Mouse (Mus musculus) limb, embryonic 13.5 days (tissue): ENCODE results near the gene Stra6. TPM values are rescaled to one million over a fixed set of nuclear protein-coding genes. Genes with fewer than 3 reads are reported as not detected.

Experiments used
- ATAC-seq: fragments of 200-750 bp; cut with Nextera tagmentation; 2 replicates; pipeline ENCODE4 v1.8.0; 2017; ENCODE audit warnings: low read depth, moderate number of reproducible peaks, moderate TSS enrichment; ENCODE audit not compliant: low FRiP score
- H3K27ac ChIP-seq: fragments of 300-500 bp; sonication (generic); 2 replicates; pipeline ENCODE4 v1.5.1; 2015; ENCODE audit warnings: inconsistent platforms, mild to moderate bottlenecking, moderate library complexity
- H3K27me3 ChIP-seq: fragments of 300-500 bp; sonication (generic); 2 replicates; pipeline ENCODE4 v1.6.1; 2015; ENCODE audit warnings: mild to moderate bottlenecking, inconsistent platforms
- H3K36me3 ChIP-seq: fragments of 300-500 bp; sonication (generic); 2 replicates; pipeline ENCODE4 v1.6.1; 2015; ENCODE audit warnings: inconsistent platforms, mild to moderate bottlenecking, moderate library complexity
- H3K4me1 ChIP-seq: fragments of 300-500 bp; sonication (generic); 2 replicates; pipeline ENCODE4 v1.6.1; 2015; ENCODE audit warnings: inconsistent platforms
- H3K4me2 ChIP-seq: fragments of 300-500 bp; sonication (generic); replicated peaks from 2 replicates; pipeline ENCODE4 v1.6.1; 2015; ENCODE audit warnings: inconsistent platforms, mild to moderate bottlenecking, moderate library complexity
- H3K4me3 ChIP-seq: fragments of 300-500 bp; sonication (generic); 2 replicates; pipeline ENCODE4 v1.5.1; 2015; ENCODE audit warnings: moderate library complexity, mild to moderate bottlenecking, inconsistent platforms
- H3K9ac ChIP-seq: fragments of 300-500 bp; sonication (generic); 2 replicates; pipeline ENCODE4 v1.6.1; 2015; ENCODE audit warnings: mild to moderate bottlenecking, inconsistent platforms
- H3K9me3 ChIP-seq: fragments of 300-500 bp; sonication (generic); 2 replicates; pipeline ENCODE4 v1.6.1; 2016; ENCODE audit warnings: inconsistent platforms
- WGBS: fragments of 180-500 bp; shearing (Covaris S2); methylation state at CpG from one replicate; pipeline ENCODE4 v1.1.7; 2015; 5-methylcytosine and 5-hydroxymethylcytosine counted together
- polyA plus RNA-seq: library from polyadenylated mRNA; unstranded; fragments of >200 nt; fragmentation: Nextera tagmentation; extraction: Ambion mirVana; gene quantifications from 2 replicates; pipeline ENCODE4 v1.2.1, GENCODE M21; 2015

The Stra6 gene
- 25.3 and 29.9 TPM in 2 replicates for polyA plus RNA-seq

- Histone ChIP-seq H3K9ac (no peak within 1 kb of the TSS), H3K27ac (no peak within 1 kb of the TSS), H3K4me1 (peaks cover 31% of the 10 kb centered on the region), H3K36me3 (no peaks in the 10 kb centered on the region), H3K27me3 (peaks cover 43% of the 10 kb centered on the region), H3K4me3 (no peak within 1 kb of the TSS), H3K9me3 (no peaks in the 10 kb centered on the region), H3K4me2 (no peak within 1 kb of the TSS)
- no peak for ATAC-seq
- 13% methylated on average over 3 of the region's 3 CpGs for WGBS
These were observed at the start of gene Stra6 for GRCm38 (mm10) chr9:58063531-58063930. Gene Stra6, plus strand, starts transcription at chr9:58063788.

GRCm38 (mm10) chr9:58014393-58015160 lies 49.0 kb upstream of the Stra6 start:
- no peak overlapping the region for H3K4me2 ChIP-seq
- H3K36me3 ChIP-seq = no peaks in the 10 kb centered on the region
- WGBS = 52% methylated on average over 8 of the region's 8 CpGs
- peaks cover 6% of the 10 kb centered on the region for H3K4me1 ChIP-seq
- H3K27ac ChIP-seq = no peak overlapping the region
- H3K9me3 ChIP-seq = no peaks in the 10 kb centered on the region
- H3K9ac ChIP-seq = no peak overlapping the region
- no peak overlapping the region for H3K4me3 ChIP-seq
- ATAC-seq = no peak
- H3K27me3 ChIP-seq = no peaks in the 10 kb centered on the region

- ATAC-seq = no peak
- H3K9me3 ChIP-seq = no peaks in the 10 kb centered on the region
- no peak overlapping the region for H3K4me3 ChIP-seq
- H3K4me2 ChIP-seq = no peak overlapping the region
- no peaks in the 10 kb centered on the region for H3K36me3 ChIP-seq
- WGBS = 93% methylated on average over 6 of the region's 6 CpGs
- no peak overlapping the region for H3K27ac ChIP-seq
- H3K27me3 ChIP-seq = no peaks in the 10 kb centered on the region
- no peak overlapping the region for H3K9ac ChIP-seq
- peaks cover 5% of the 10 kb centered on the region for H3K4me1 ChIP-seq
These were observed 47.7 kb upstream of the Stra6 start for GRCm38 (mm10) chr9:58015856-58016255.

GRCm38 (mm10) chr9:58016962-58017361 lies 46.6 kb upstream of the Stra6 start:
- no peak overlapping the region for H3K9ac ChIP-seq
- no peak overlapping the region for H3K27ac ChIP-seq
- no peak overlapping the region for H3K4me2 ChIP-seq
- no peak for ATAC-seq
- H3K27me3 ChIP-seq = 0 out of 2 replicates have a peak, but pooled peaks cover 3% of the 10 kb centered on the region
- H3K9me3 ChIP-seq = no peaks in the 10 kb centered on the region
- no peak overlapping the region for H3K4me3 ChIP-seq
- WGBS = 71% methylated on average over 3 of the region's 3 CpGs
- H3K4me1 ChIP-seq = no peaks in the 10 kb centered on the region
- no peaks in the 10 kb centered on the region for H3K36me3 ChIP-seq

- H3K9me3 ChIP-seq = no peaks in the 10 kb centered on the region
- no peak for ATAC-seq
- no peaks in the 10 kb centered on the region for H3K36me3 ChIP-seq
- H3K4me1 ChIP-seq = no peaks in the 10 kb centered on the region
- no peak overlapping the region for H3K4me2 ChIP-seq
- no peak overlapping the region for H3K27ac ChIP-seq
- WGBS = 84% methylated on average over 5 of the region's 5 CpGs
- no peak overlapping the region for H3K4me3 ChIP-seq
- no peak overlapping the region for H3K9ac ChIP-seq
- 0 out of 2 replicates have a peak, but pooled peaks cover 3% of the 10 kb centered on the region for H3K27me3 ChIP-seq
These were observed 45.2 kb upstream of the Stra6 start for GRCm38 (mm10) chr9:58018385-58018784.

GRCm38 (mm10) chr9:58025995-58026394 lies 37.6 kb upstream of the Stra6 start:
- ATAC-seq = no peak
- no peaks in the 10 kb centered on the region for H3K9me3 ChIP-seq
- no peak overlapping the region for H3K4me2 ChIP-seq
- H3K36me3 ChIP-seq = no peaks in the 10 kb centered on the region
- H3K4me1 ChIP-seq = no peaks in the 10 kb centered on the region
- no peak overlapping the region for H3K27ac ChIP-seq
- WGBS = 87% methylated on average over 9 of the region's 9 CpGs
- no peak overlapping the region for H3K4me3 ChIP-seq
- H3K9ac ChIP-seq = no peak overlapping the region
- H3K27me3 ChIP-seq = peaks cover 10% of the 10 kb centered on the region; the same call in 1 of the 2 replicates

- H3K27me3 ChIP-seq = peaks cover 7% of the 10 kb centered on the region; the same call in 1 of the 2 replicates
- no peak overlapping the region for H3K9ac ChIP-seq
- no peak for ATAC-seq
- no peak overlapping the region for H3K4me2 ChIP-seq
- H3K36me3 ChIP-seq = no peaks in the 10 kb centered on the region
- H3K4me3 ChIP-seq = no peak overlapping the region
- WGBS = 28% methylated on average over 2 of the region's 2 CpGs
- no peaks in the 10 kb centered on the region for H3K9me3 ChIP-seq
- no peaks in the 10 kb centered on the region for H3K4me1 ChIP-seq
- no peak overlapping the region for H3K27ac ChIP-seq
These were observed 36.0 kb upstream of the Stra6 start for GRCm38 (mm10) chr9:58027426-58028180.

- no peak for ATAC-seq
- WGBS = 66% methylated on average over 5 of the region's 5 CpGs
- no peak overlapping the region for H3K27ac ChIP-seq
These were observed 34.7 kb upstream of the Stra6 start for GRCm38 (mm10) chr9:58028841-58029240.

GRCm38 (mm10) chr9:58029635-58030034 lies 34.0 kb upstream of the Stra6 start:
- Histone ChIP-seq H3K27me3 (peaks cover 11% of the 10 kb centered on the region; the same call in 1 of the 2 replicates), H3K9ac (no peak overlapping the region), H3K36me3 (no peaks in the 10 kb centered on the region), H3K4me1 (no peaks in the 10 kb centered on the region), H3K4me2 (no peak overlapping the region), H3K4me3 (no peak overlapping the region), H3K9me3 (no peaks in the 10 kb centered on the region), H3K27ac (no peak overlapping the region)
- no peak for ATAC-seq
- WGBS = 86% methylated on average over 6 of the region's 6 CpGs

More at GRCm38 (mm10) chr9:58028841-58029240, 34.7 kb upstream of the Stra6 start:
- Histone ChIP-seq H3K4me1 (no peaks in the 10 kb centered on the region), H3K27me3 (peaks cover 11% of the 10 kb centered on the region; the same call in 1 of the 2 replicates), H3K4me2 (no peak overlapping the region), H3K36me3 (no peaks in the 10 kb centered on the region), H3K4me3 (no peak overlapping the region), H3K9me3 (no peaks in the 10 kb centered on the region), H3K9ac (no peak overlapping the region)

- Histone ChIP-seq H3K4me3 (no peak overlapping the region), H3K9ac (no peak overlapping the region), H3K4me1 (no peaks in the 10 kb centered on the region), H3K36me3 (no peaks in the 10 kb centered on the region), H3K9me3 (no peaks in the 10 kb centered on the region), H3K4me2 (no peak overlapping the region), H3K27me3 (peaks cover 21% of the 10 kb centered on the region), H3K27ac (no peak overlapping the region)
- ATAC-seq = no peak
- WGBS = 83% methylated on average over 5 of the region's 5 CpGs
These were observed 31.7 kb upstream of the Stra6 start for GRCm38 (mm10) chr9:58031895-58032294.

- no peaks in the 10 kb centered on the region for H3K9me3 ChIP-seq
- H3K27me3 ChIP-seq = peaks cover 29% of the 10 kb centered on the region
- no peaks in the 10 kb centered on the region for H3K36me3 ChIP-seq
- no peak overlapping the region for H3K27ac ChIP-seq
- peaks cover 17% of the 10 kb centered on the region for H3K4me1 ChIP-seq
- H3K4me3 ChIP-seq = no peak overlapping the region
- no peak overlapping the region for H3K4me2 ChIP-seq
- WGBS = 78% methylated on average over 2 of the region's 2 CpGs
- ATAC-seq = no peak
- H3K9ac ChIP-seq = no peak overlapping the region
These were observed 28.1 kb upstream of the Stra6 start for GRCm38 (mm10) chr9:58035519-58035918.

GRCm38 (mm10) chr9:58035951-58036698 lies 27.5 kb upstream of the Stra6 start:
- Histone ChIP-seq H3K4me3 (no peak overlapping the region), H3K4me1 (peaks cover 23% of the 10 kb centered on the region), H3K9me3 (no peaks in the 10 kb centered on the region), H3K9ac (no peak overlapping the region), H3K4me2 (no peak overlapping the region), H3K27ac (no peak overlapping the region), H3K27me3 (peaks cover 29% of the 10 kb centered on the region), H3K36me3 (no peaks in the 10 kb centered on the region)
- ATAC-seq = no peak
- WGBS = 63% methylated on average over 7 of the region's 7 CpGs
